14 mouse cellular contexts compared by ENCODE assay signal in genomic region chr6:134880046-134880445, GRCm38 (mm10).
"Had no signal": no experiment of that assay in that cellular context is flagged by ENCODE, and none has a peak within 500 bp of the region (broad histone marks: within the 10 kb centered on the region; RNA-seq: fewer than 3 reads in every experiment).

No protein-coding gene starts in this region.

- H3K9me3 ChIP-seq: limb, embryonic 12.5 days; liver, embryonic 13.5 days; megakaryocyte, embryonic 14.5 days; midbrain, embryonic 12.5 days; neural tube, embryonic 12.5 days had no signal

- H3K4me3 ChIP-seq: layer of hippocampus, adult 2 months; limb, embryonic 12.5 days; liver, embryonic 13.5 days; megakaryocyte, embryonic 14.5 days; midbrain, embryonic 12.5 days; neural tube, embryonic 12.5 days had no signal

- H3K4me2 ChIP-seq: limb, embryonic 12.5 days; liver, embryonic 13.5 days; midbrain, embryonic 12.5 days; neural tube, embryonic 12.5 days had no signal

- H3K27ac ChIP-seq: layer of hippocampus, adult 2 months; limb, embryonic 12.5 days; liver, embryonic 13.5 days; macrophage; midbrain, embryonic 12.5 days; neural tube, embryonic 12.5 days had no signal

- H3K9ac ChIP-seq: limb, embryonic 12.5 days; liver, embryonic 13.5 days; liver, postnatal 0 days; midbrain, embryonic 12.5 days; neural tube, embryonic 12.5 days had no signal

- H3K27me3 ChIP-seq: limb, embryonic 12.5 days; liver, embryonic 13.5 days; midbrain, embryonic 12.5 days; neural tube, embryonic 12.5 days had no signal

- H3K36me3 ChIP-seq: limb, embryonic 12.5 days; liver, embryonic 13.5 days had no signal

- DNase-seq: kidney, postnatal 10 days; kidney, postnatal 4 days; liver, embryonic 13.5 days; liver, postnatal 0 days; lung, postnatal 10 days; spleen, adult 18-20 months; thymus, adult 18-20 months; thymus, postnatal 25 days had no signal

- ATAC-seq: liver, postnatal 0 days had no signal
